Mouse (Mus musculus) bone marrow, adult 2 months (tissue): ENCODE measurements at regions not wholly inside any gene's neighbourhood (a gene's known extent, or its start where the extent isn't known, plus 50 kb on each side); places are given as distances from the start of the nearest gene placed in this dataset.

Experiments
- CTCF ChIP-seq: fragments of 200-500 bp; IDR thresholded peaks from 2 replicates; pipeline ENCODE4 v1.5.1; 2011; ENCODE audit warnings: low read length, control low read depth; ENCODE audit not compliant: control insufficient read depth, insufficient read depth
- POLR2A ChIP-seq: fragments of 200-500 bp; IDR thresholded peaks from 2 replicates; pipeline ENCODE4 v1.6.1; 2011; ENCODE audit warnings: low read depth, mild to moderate bottlenecking, control low read depth, low read length, borderline replicate concordance; ENCODE audit not compliant: control insufficient read depth

DNA sequence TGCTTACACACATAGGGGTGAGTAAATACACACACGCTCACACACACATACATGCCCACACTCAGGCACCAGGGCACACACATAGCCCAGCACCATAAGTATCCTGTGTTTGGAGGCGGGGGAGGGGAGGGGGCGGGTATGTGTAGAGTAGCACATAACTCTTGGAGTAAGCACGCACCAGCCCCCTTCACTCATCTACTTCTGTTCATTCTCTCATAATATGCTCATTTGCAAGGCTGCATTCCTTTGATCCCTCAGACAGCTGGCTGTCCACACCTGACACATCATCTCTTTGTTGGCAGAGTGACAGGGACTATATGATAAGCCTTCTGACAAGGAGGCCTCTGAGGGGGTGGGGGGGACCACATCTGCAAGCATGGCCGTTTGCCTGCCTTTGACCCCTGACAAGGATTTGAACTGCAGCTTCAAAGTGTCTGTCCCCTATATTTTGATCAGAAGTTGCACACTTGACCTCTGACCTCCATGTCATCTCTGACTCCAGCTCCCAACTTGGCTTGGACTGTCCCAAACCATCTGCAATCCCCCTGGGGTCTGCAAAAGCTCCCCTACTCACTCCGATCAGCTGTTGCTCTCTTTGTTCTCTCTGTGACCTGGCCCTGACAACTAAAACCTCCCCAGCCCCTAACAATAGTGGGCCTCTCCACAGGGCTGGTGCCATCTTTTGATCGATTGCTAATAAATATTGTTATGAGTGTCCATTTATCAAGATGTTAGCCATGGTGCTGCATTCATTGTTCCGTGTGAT lies 95.6 kb upstream of the Btg1 start:
- no peak for TF ChIP-seq CTCF
- no peak for TF ChIP-seq POLR2A
